11 mouse cellular contexts compared by ENCODE assay signal in genomic region chr16:92867261-92867935, GRCm38 (mm10). TPM values are rescaled to one million over a fixed set of nuclear protein-coding genes. Genes with fewer than 3 reads are reported as not detected.
DNase-seq lines count a peak whose midpoint lies in the region; ATAC-seq and TF ChIP-seq lines count a peak whose summit lies in the region.
"Had no signal": no experiment of that assay in that cellular context is flagged by ENCODE, and none has a peak within 500 bp of the region (broad histone marks: within the 10 kb centered on the region; RNA-seq: fewer than 3 reads in every experiment).

No protein-coding gene starts in this region.

- no peaks in the 10 kb centered on the region for H3K4me1 ChIP-seq in kidney, postnatal 0 days (replicated peaks; ENCODE audit: insufficient read depth, low read length)
- H3K4me1 ChIP-seq in kidney, embryonic 14.5 days (ENCODE audit: control insufficient read depth, insufficient read depth, low read length) = no peaks in the 10 kb centered on the region
- peaks cover 48% of the 10 kb centered on the region for H3K4me1 ChIP-seq in bone marrow macrophage, adult 2 months (ENCODE audit: control insufficient read depth, insufficient read depth, low read length)
- no peaks in the 10 kb centered on the region for H3K4me1 ChIP-seq in hindbrain, embryonic 12.5 days
- H3K4me1 ChIP-seq: limb, embryonic 12.5 days; midbrain, embryonic 15.5 days had no signal

- no peaks in the 10 kb centered on the region for H3K9me3 ChIP-seq in kidney, postnatal 0 days (replicated peaks; ENCODE audit: low read length)
- H3K9me3 ChIP-seq in kidney, embryonic 14.5 days (ENCODE audit: control insufficient read depth, low read length) = no peaks in the 10 kb centered on the region
- H3K9me3 ChIP-seq in hindbrain, embryonic 12.5 days (replicated peaks) = no peaks in the 10 kb centered on the region
- H3K9me3 ChIP-seq: limb, embryonic 12.5 days; midbrain, embryonic 15.5 days had no signal

- no peaks in the 10 kb centered on the region for H3K27me3 ChIP-seq in kidney, postnatal 0 days (ENCODE audit: insufficient read depth, low read length)
- H3K27me3 ChIP-seq in kidney, embryonic 14.5 days (ENCODE audit: control insufficient read depth, insufficient read depth, low read length) = no peaks in the 10 kb centered on the region
- H3K27me3 ChIP-seq in hindbrain, embryonic 12.5 days = no peaks in the 10 kb centered on the region
- H3K27me3 ChIP-seq: limb, embryonic 12.5 days; midbrain, embryonic 15.5 days had no signal

- no peak overlapping the region for H3K4me2 ChIP-seq in kidney, postnatal 0 days (ENCODE audit: low read length)
- no peak overlapping the region for H3K4me2 ChIP-seq in kidney, embryonic 14.5 days (replicated peaks; ENCODE audit: low read depth, low read length)
- no peak overlapping the region for H3K4me2 ChIP-seq in hindbrain, embryonic 12.5 days (replicated peaks)
- H3K4me2 ChIP-seq: limb, embryonic 12.5 days; midbrain, embryonic 15.5 days had no signal

- peak; percentile 67 for DNase-seq in kidney, postnatal 0 days (ENCODE audit: low spot score)
- DNase-seq in A20 (ENCODE audit: low read depth, low spot score) = peak; percentile 13
- peak; percentile 49 for DNase-seq in lung, postnatal 25 days (ENCODE audit: low spot score)
- no peak for DNase-seq in ovary, adult 18-20 months (ENCODE audit: low spot score)
- no peak for DNase-seq in cerebellum, postnatal 4 days (ENCODE audit: low spot score in 2 of 2)
- DNase-seq: adrenal gland, postnatal 14 days had no signal

- 56% methylated on average over 9 of the region's 9 CpGs for WGBS in kidney, postnatal 0 days
- WGBS in kidney, embryonic 14.5 days = 64% methylated on average over 9 of the region's 9 CpGs
- 74% methylated on average over 9 of the region's 9 CpGs for WGBS in hindbrain, embryonic 12.5 days

- no peaks in the 10 kb centered on the region for H3K36me3 ChIP-seq in kidney, postnatal 0 days (ENCODE audit: insufficient read depth, low read length)
- H3K36me3 ChIP-seq in kidney, embryonic 14.5 days (ENCODE audit: control insufficient read depth, insufficient read depth, low read length) = no peaks in the 10 kb centered on the region
- H3K36me3 ChIP-seq in hindbrain, embryonic 12.5 days = no peaks in the 10 kb centered on the region
- H3K36me3 ChIP-seq: limb, embryonic 12.5 days; midbrain, embryonic 15.5 days had no signal

- no peak overlapping the region for H3K27ac ChIP-seq in kidney, postnatal 0 days
- no peak overlapping the region for H3K27ac ChIP-seq in kidney, embryonic 14.5 days (ENCODE audit: low read depth, low read length)
- H3K27ac ChIP-seq in bone marrow macrophage, adult 2 months (ENCODE audit: insufficient read depth, low read depth, low read length) = peak overlapping the region; percentile 99
- no peak overlapping the region for H3K27ac ChIP-seq in hindbrain, embryonic 12.5 days
- H3K27ac ChIP-seq: limb, embryonic 12.5 days; midbrain, embryonic 15.5 days had no signal

- no peak for TF ChIP-seq POLR2A in bone marrow macrophage, adult 2 months (IDR thresholded peaks at IDR 0.05; ENCODE audit: borderline replicate concordance, low read depth, low read length)

- no peak for ATAC-seq in kidney, postnatal 0 days (replicated peaks; ENCODE audit: low FRiP score, low read depth)
- no peak for ATAC-seq in kidney, embryonic 14.5 days (ENCODE audit: low FRiP score, low TSS enrichment)
- no peak for ATAC-seq in hindbrain, embryonic 12.5 days (ENCODE audit: low FRiP score)
- ATAC-seq: midbrain, embryonic 15.5 days had no signal

- no peak overlapping the region for H3K9ac ChIP-seq in kidney, postnatal 0 days (ENCODE audit: low read depth, low read length)
- no peak overlapping the region for H3K9ac ChIP-seq in kidney, embryonic 14.5 days (ENCODE audit: low read depth, low read length)
- H3K9ac ChIP-seq in hindbrain, embryonic 12.5 days = no peak overlapping the region
- H3K9ac ChIP-seq: limb, embryonic 12.5 days; midbrain, embryonic 15.5 days had no signal

- H3K4me3 ChIP-seq in kidney, postnatal 0 days (replicated peaks; ENCODE audit: low read depth, low read length) = no peak overlapping the region
- H3K4me3 ChIP-seq in kidney, embryonic 14.5 days (ENCODE audit: low read length) = no peak overlapping the region
- H3K4me3 ChIP-seq in bone marrow macrophage, adult 2 months (ENCODE audit: insufficient read depth, low read length) = peak overlapping the region; percentile 30
- H3K4me3 ChIP-seq in hindbrain, embryonic 12.5 days = no peak overlapping the region
- H3K4me3 ChIP-seq: limb, embryonic 12.5 days; midbrain, embryonic 15.5 days had no signal

- TF ChIP-seq CTCF in kidney, postnatal 0 days (IDR thresholded peaks at IDR 0.05; ENCODE audit: low read depth) = no peak
- TF ChIP-seq CTCF in bone marrow macrophage, adult 2 months (IDR thresholded peaks at IDR 0.05; ENCODE audit: low read depth, low read length) = no peak

RNA-seq across cellular contexts. Expression of gene Runx1, which starts 41.4 kb away (rescaled TPM):
- polyA plus RNA-seq in kidney, postnatal 0 days (2015; fragmentation: Nextera tagmentation; extraction: Ambion mirVana) = 1.6 and 2.0 TPM in 2 replicates
- 0.90 and 1.3 TPM in 2 replicates for polyA plus RNA-seq in kidney, embryonic 14.5 days (2014; fragmentation: Nextera tagmentation; extraction: Ambion mirVana)
- 86.8 and 103 TPM in 2 replicates for polyA plus RNA-seq in bone marrow macrophage, adult 2 months (2012; ENCODE audit: insufficient read depth, insufficient read length, missing spikeins)
- polyA plus RNA-seq in hindbrain, embryonic 12.5 days (2016; fragmentation: Nextera tagmentation; extraction: Ambion mirVana) = 4.4 and 5.4 TPM in 2 replicates

Comparison
In these comparisons a context has a peak if more than half of its experiments do, and no peak if none do; other contexts are left out.
1. DNase-seq: peak in kidney, postnatal 0 days (single experiment), A20 (single experiment) and lung, postnatal 25 days (single experiment); none in ovary, adult 18-20 months (single experiment) and cerebellum, postnatal 4 days (0 of 2).
2. RNA of gene Runx1, which starts 41.4 kb away (polyA plus RNA-seq): 86.8 to 103 TPM in bone marrow macrophage, adult 2 months; 4.4 to 5.4 TPM in hindbrain, embryonic 12.5 days, 1.6 to 2.0 TPM in kidney, postnatal 0 days and 0.90 to 1.3 TPM in kidney, embryonic 14.5 days; every median in the first group is over 10 times any median in the second.